Mouse (Mus musculus) cerebellum, adult 11 months (tissue): ENCODE data around the gene Plvap.

Experiments
- DNase-seq: peaks from one replicate; pipeline ENCODE4 v3.0.0; 2022

Plvap gene

GRCm38 (mm10) chr8:71525226-71526050 is 13.9 kb upstream of the Plvap start, which contains the start of gene Ccdc194:
TSS of gene Ccdc194 (minus strand) at chr8:71525711.
- DNase-seq, result no peak

- DNase-seq, result peak; percentile 88
Measured at GRCm38 (mm10) chr8:71521634-71522033, 10.1 kb upstream of the Plvap start.

DNA sequence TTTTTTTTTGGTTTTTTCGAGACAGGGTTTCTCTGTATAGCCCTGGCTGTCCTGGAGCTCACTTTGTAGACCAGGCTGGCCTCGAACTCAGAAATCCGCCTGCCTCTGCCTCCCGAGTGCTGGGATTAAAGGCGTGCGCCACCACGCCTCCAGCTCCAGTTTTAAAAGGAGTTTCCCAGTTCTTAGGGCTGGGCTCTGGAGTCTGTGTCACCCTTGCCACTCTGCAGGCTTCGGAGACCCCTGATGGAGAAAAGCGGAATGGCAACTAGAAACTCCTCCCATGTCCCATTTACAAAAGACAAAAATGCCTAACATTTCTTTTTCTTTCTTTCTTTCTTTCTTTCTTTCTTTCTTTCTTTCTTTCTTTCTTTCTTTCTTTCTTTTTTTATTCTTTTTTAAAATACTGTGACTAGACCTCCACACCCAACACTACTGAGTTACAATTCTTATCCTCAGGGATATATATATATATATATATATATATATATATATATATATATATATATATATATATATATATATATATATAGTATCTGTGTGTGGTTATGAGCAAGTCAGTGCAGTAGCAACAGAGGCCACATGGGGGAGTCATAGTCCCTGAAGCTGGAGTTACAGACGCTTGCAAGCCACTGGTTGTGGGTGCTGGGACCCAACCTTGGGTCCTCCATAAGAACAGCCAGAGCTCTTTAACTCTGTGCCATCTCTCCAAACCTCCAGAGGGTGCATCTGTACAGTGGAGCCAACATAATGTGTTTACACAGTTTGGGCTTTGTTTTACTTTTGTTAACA is 7.7 kb upstream of the Plvap start:
- DNase-seq, result peak; percentile 30

- DNase-seq, result no peak
Measured at GRCm38 (mm10) chr8:71516786-71517185, 5.2 kb upstream of the Plvap start.

GRCm38 (mm10) chr8:71515043-71515442 is 3.5 kb upstream of the Plvap start:
- DNase-seq, result no peak

DNA sequence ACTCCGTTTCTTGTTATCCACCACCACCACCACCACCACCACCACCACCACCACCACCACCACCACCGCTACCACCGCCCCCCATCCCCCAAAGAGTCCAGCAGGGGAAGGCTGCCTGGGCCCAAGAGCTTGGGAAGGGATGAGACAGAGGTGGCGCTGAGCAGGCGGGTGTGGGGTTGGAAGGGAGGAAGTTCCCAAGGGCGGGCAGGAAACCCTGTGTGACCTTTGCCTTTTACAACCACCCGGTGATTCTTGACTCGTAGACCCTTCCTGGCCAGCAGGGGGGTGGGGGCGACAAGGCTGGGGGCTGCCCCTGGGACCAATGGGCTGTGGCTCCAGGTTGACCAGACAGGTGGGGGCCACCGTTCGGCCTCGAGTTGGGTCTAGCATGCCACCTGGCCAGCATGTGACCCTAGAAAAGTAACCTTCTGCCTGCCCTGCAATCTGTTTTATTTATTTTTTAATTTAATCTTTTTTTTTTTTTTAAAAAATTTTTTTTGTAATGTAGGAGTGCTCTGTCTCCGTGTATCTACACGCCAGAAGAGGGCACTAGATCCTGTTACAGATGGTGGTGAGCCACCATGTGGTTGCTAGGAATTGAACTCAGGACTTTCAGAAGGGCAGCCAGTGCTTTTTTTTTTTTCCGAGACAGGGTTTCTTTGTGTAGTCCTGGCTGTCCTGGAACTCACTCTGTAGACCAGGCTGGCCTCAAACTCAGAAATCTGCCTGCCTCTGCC is 1.6 kb upstream of the Plvap start:
- no peak for DNase-seq

GRCm38 (mm10) chr8:71509316-71509715 is 2.2 kb downstream of the Plvap start:
- DNase-seq, result no peak

- DNase-seq, result peak; percentile 82
Measured at GRCm38 (mm10) chr8:71507589-71508104, 3.9 kb downstream of the Plvap start.

- DNase-seq, result no peak
Measured at GRCm38 (mm10) chr8:71505979-71506378, 5.6 kb downstream of the Plvap start.

GRCm38 (mm10) chr8:71505326-71505725 is 6.2 kb downstream of the Plvap start:
- DNase-seq, result no peak

DNA sequence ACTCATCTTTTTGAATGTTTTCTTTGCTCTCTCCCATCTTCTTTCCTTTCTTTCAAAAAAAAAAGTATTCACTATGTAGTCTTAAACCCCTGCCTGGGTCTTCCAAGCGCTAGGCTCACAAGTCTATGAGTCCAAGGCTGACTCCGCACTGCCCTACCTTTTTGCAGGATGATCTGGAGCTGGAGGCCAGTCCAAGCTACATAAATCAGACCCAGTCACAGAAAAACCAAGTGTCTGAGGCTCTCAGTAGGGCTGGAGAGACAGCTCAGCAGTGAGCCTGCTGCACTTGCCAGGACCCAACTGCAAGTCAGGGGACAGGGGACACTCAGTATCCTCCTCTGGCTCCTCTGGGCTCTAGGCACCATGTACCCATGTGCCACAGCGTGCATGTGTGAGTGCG is 7.2 kb downstream of the Plvap start:
- no peak for DNase-seq

- DNase-seq, result no peak
Measured at GRCm38 (mm10) chr8:71498816-71499690, 12.5 kb downstream of the Plvap start.

DNA sequence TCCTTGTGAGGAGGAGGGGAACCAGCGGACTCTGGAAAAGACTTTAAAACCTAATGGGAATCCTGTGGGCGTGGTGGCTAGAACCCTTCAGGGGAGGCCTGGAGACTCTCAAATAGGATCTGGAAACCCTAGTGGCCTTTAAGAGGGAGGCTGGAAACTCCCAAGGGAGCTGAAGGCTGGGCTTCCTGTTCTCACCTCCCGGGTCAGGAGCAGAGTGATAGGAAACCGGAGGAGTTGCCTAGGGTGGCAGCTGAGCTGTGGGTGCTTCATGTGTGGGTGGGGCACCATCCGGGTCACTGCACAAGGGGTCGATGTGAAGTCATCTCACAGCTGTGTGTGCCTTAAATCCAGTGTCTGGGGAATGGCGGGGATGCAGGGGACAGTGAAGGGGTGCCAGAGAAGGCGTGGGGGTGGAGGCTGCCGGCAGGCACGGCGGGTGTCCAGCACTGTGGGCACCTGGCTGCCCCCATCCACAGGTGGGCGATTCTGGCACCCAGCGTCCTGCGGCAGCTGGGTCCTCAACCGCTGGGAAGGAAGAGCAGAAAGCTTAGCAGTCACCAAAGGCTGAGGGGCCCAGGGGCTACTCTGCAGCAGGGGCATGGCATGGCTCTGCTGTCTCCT is 13.6 kb downstream of the Plvap start:
- peak; percentile 24 for DNase-seq

GRCm38 (mm10) chr8:71497077-71497645 is 14.4 kb downstream of the Plvap start:
- DNase-seq, result peak; percentile 24

DNA sequence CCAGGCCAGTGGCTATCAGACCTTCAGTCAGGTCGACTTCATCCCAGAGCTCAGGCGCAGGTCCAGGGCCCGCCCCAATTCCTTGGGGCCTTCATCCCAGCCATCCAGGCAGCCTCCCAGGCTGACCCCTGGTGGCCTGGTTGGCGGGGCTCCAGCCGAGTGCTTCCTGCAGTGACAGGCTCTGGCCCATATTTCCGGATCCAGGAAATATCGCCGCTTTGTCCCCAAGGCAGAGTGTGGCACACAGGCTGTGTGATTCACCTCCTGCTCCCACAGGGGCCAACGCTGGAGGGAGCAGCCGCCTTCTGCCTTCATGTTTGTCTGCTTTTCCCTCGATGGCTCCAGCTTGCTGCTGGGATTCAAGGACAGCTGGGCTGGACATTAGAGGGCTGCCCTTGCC is 15.1 kb downstream of the Plvap start:
- DNase-seq, result peak; percentile 67

GRCm38 (mm10) chr8:71495811-71496210 is 15.7 kb downstream of the Plvap start:
- peak; percentile 26 for DNase-seq

DNA sequence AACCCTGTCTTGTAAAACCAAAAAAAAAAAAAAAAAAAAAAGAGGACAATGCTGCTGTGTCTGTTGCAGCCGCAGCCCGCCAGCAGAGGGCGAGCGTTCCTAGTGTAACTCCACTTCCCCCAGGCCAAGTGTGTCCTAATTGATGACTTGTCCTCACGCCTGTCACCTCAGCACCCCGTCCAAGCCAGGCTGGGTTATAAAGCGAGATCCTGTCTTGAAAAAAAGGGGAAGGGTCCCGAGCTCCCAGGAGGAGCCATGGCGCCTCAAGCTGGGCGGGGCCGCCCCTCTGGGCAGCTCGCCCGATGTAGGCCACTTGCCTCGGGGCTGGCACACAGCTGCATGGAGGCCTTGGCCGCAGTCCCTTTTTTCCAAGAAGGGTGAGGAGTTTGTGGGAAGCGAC is 16.5 kb downstream of the Plvap start:
- peak; percentile 84 for DNase-seq

DNA sequence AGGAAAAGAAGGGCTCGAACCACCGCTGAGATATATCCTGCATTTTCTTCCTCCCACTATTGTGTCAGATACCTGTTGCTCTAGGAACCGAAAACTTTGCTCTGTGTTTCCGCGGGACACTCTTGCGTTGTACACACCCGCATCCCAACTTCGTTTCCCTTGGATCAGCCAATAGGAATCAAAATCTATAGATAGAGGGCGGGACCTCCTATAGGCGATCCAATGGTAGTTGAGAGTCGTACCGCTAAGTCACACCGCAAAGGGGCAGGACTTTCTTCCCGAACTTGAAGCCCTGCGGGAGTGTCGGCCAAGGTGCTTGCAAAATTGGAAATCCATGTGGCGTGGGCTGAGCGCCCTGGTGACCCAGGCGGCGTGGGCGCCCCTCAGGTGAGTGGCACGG is 23.1 kb downstream of the Plvap start:
- DNase-seq, result peak; percentile 82

DNA sequence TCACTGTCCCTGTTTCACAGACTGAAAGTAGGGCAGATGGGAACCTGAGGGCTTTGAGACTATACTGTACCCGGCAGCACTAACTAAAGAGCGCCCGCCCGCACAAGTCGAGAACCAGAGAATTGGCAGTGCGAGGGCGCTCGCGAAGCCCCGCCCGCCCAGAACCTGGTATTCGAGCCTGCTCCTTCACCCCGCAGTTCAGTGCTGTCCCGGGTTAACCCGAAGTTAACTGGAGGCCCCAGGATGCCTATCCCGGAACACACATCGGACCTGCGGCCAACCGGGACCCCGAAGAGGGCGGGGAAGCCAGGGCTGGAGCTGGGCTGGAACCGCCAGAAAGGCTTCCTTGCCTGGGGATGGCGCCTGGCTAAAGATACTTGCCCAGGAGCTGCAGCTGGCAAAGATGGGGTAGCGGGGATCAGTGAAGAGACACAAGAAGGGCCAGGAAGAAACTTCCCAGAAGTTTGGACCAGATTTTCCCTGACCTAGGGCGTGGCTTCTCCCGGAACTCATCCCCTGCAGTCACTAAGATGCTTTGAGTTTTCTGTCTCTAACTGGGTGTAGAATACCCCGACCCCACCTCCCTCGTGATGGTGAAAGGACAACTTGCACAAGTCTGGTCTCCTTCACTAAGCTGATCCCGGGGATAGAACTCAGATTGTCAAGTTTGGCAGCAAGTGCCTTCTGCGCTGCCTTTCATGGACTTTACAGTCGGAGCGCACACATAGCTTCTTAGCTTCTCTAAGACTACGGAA is 23.7 kb downstream of the Plvap start, which contains the start of gene Gtpbp3:
Gene Gtpbp3 (plus strand): TSS at position 413 of the 755 bp plus-strand sequence.
- DNase-seq, result peak; percentile 65

DNA sequence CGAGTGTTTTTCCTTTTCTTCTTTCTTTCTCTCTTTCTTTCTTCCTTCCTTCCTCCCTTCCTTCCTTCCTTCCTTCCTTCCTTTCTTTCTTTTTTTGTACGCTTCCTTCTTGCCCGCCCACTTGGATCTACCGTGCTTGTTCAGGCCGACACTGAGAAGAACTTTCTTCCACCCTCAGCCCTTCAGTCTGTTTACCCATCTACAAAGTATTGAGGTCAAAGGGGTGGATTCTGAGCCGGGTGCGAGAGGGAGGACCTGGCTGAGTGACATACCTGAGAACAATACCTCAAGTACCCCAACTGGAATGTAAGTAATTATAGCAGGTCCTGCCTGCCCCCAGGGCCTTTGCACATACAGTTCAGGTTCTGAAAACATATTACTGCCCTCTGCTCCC is 25.4 kb downstream of the Plvap start:
- no peak for DNase-seq
